Mouse (Mus musculus) gastrocnemius, postnatal 36 days (tissue): ENCODE measurements around the gene Prkci. TPM values are rescaled to one million over a fixed set of nuclear protein-coding genes. Genes with fewer than 3 reads are reported as not detected.

ENCODE experiments used
- DNase-seq, 2 experiments: peaks; one replicate each; pipeline ENCODE4 v3.0.0; 2022
- intact Hi-C: fragments of 180-260 bp; cut with DNase I; formaldehyde crosslinking; loops from one replicate; pipeline ENCODE4 v1.15.1; 2025
- long read RNA-seq, 2 experiments: library from polyadenylated mRNA; stranded (forward); transcript quantifications; one replicate each; pipeline ENCODE4 v2.0.0; 2021
- total RNA-seq, 2 experiments: library from RNA; stranded (reverse); gene quantifications; 2 replicates each; pipeline ENCODE4 v1.2.3; 2021

Prkci gene
- 1 to 10 TPM; 2.8 to 3.0 TPM for total RNA-seq
- long read RNA-seq, experiment 1, partial matches to known transcripts = 0 of 2 reads
- long read RNA-seq, experiment 1, other reads (novel, unspliced or antisense) = 2 of 2 reads
- long read RNA-seq, experiment 2, full-length matches to known transcripts = 1 of 3 reads
- long read RNA-seq, experiment 2, partial matches to known transcripts = 1 of 3 reads
- long read RNA-seq, experiment 2, other reads (novel, unspliced or antisense) = 1 of 3 reads

DNA sequence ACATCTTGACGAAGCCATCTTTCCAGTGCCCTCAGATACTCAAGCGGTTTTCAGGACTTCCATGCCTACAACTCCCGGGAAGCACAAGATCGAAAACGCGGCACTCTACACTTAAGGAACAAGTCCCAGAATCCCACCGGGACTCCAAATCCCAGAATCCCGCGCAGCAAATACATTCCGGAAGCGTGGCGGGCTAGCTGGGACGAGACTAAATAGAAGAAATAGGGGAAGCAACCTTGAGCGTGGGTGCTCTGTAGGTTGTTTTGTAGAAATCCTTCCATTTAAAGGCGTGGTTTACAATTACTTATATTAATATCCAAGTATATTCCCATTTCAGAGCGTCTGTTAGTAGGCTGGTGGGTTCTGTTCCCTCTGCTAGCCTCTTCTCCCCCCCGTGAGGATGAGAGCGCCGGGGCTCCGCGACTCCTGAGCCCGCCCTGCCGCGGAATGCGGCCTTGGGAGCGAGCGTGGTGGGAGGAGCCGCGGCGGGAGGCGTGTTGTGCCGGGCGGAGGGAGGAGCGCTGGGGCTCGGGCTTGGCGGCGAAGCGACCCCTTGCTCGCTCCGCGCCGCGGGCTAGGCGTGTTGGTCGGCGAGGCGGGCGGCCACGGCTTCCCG, at the start of gene Prkci:
TSS of gene Prkci (plus strand) at position 465 of the 616 bp plus-strand sequence.
- DNase-seq = peak; percentile 87 to 90
- intact Hi-C loops = no loop called here

GRCm38 (mm10) chr3:30951652-30952051, 43.9 kb upstream of the Prkci start:
- intact Hi-C loops = no loop called here
- DNase-seq = no peak

GRCm38 (mm10) chr3:30952273-30953070, 43.1 kb upstream of the Prkci start:
- DNase-seq = no peak
- intact Hi-C loops = no loop called here

- intact Hi-C loops = no loop called here
Measured at GRCm38 (mm10) chr3:30956327-30956726, 39.2 kb upstream of the Prkci start.

GRCm38 (mm10) chr3:30958709-30959108, 36.8 kb upstream of the Prkci start:
- no peak for DNase-seq
- intact Hi-C loops = no loop called here

More at GRCm38 (mm10) chr3:30956327-30956726, 39.2 kb upstream of the Prkci start:
- DNase-seq = no peak

- DNase-seq = no peak
- intact Hi-C loops = loop anchor here (10.0 kb wide), 1 partner anchor 235 kb away; no protein-coding TSS in a partner anchor
Measured at GRCm38 (mm10) chr3:30959868-30960831, 35.4 kb upstream of the Prkci start.

GRCm38 (mm10) chr3:30963100-30963499, 32.4 kb upstream of the Prkci start:
- no peak for DNase-seq
- intact Hi-C loops = loop anchor here (10.0 kb wide), 1 partner anchor 238 kb away; no protein-coding TSS in a partner anchor

GRCm38 (mm10) chr3:30964216-30964615, 31.3 kb upstream of the Prkci start:
- intact Hi-C loops = loop anchor here (10.0 kb wide), 1 partner anchor 239 kb away; no protein-coding TSS in a partner anchor
- no peak for DNase-seq

GRCm38 (mm10) chr3:30965644-30966043, 29.9 kb upstream of the Prkci start:
- no peak for DNase-seq
- intact Hi-C loops = loop anchor here (10.0 kb wide), 1 partner anchor 241 kb away; no protein-coding TSS in a partner anchor

DNA sequence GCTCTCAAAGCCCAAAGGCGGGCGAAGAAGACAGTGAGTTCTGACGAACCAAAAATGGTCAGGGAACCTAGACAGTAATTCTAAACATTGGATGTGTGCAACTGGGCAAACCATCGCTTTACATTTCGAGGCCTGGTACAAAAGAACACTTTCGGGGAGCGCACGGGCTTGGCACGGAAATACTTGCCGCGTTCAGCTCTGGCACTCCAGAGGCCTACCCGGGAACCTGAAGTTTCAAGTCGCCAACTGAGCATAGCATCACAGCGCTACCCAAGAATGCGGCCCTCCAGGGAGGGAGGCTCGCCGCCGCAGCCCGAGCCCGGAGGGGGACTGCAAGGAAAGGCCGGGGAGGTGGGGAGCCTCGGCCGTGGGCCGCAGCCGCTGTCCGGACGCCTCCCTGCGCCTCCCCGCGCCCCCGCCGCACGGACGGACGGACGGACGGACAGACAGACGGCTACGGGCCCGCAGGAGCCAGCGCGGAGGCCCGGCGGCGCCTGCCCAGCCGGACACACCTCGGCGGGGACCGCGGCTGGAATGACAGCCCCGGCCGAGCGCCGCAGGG, 26.9 kb upstream of the Prkci start:
- peak; percentile 22 to 36 for DNase-seq
- intact Hi-C loops = loop anchor here (10.0 kb wide), 1 partner anchor 244 kb away; no protein-coding TSS in a partner anchor

- intact Hi-C loops = loop anchor here (10.0 kb wide), 1 partner anchor 244 kb away; no protein-coding TSS in a partner anchor
- DNase-seq = peak; percentile 85 to 89
Measured at GRCm38 (mm10) chr3:30969104-30969581, 26.4 kb upstream of the Prkci start, which contains the start of gene Phc3. Gene Phc3, minus strand, starts transcription at chr3:30969415.

GRCm38 (mm10) chr3:30975102-30975754, 20.3 kb upstream of the Prkci start:
- intact Hi-C loops = loop anchor here (5.0 kb wide), 2 partner anchors 123 to 383 kb away; no protein-coding TSS in a partner anchor
- peak in 1 of 2 experiments; percentile 54 for DNase-seq

DNA sequence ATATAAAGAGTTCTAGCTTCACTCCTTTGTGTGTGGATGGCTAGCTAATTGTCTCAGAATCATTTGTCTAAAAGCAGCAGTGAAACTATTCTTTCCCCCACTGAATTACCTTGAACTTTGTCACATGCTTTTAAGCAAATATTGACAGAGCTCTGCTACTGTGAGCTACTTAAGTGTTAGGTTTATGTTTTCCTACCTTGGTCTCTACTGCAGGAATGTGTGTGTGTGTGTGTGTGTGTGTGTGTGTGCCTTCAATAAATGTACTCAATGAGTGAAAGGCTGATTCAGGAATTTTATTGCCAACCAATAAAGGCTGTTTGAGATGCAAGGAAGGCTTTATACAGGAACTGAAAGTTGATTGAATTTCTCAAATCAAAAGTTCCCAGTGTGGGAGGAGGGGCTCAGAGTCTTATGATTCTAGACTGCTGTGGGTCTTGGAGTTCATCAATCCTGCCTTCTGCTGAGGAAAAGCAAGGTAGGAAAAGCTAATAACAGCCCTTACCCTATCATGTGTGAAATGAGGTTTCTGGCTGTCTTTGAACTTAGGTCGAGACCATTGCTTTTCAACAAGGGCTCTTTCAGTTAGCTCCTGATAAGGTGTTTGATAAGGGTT, 18.4 kb upstream of the Prkci start:
- intact Hi-C loops = loop anchor here (2.0 to 5.0 kb wide), 3 partner anchors 125 to 385 kb away; no protein-coding TSS in a partner anchor
- no peak for DNase-seq

- DNase-seq = no peak
- intact Hi-C loops = no loop called here
Measured at GRCm38 (mm10) chr3:30981616-30982380, 13.7 kb upstream of the Prkci start.

- intact Hi-C loops = no loop called here
- no peak for DNase-seq
Measured at GRCm38 (mm10) chr3:30982924-30983536, 12.5 kb upstream of the Prkci start.

GRCm38 (mm10) chr3:30987396-30988318, 7.9 kb upstream of the Prkci start:
- no peak for DNase-seq
- intact Hi-C loops = no loop called here
